Mouse (Mus musculus) megakaryocyte progenitor cell, adult 5-6 weeks (primary cell): ENCODE results near the gene Shroom3. TPM values are rescaled to one million over a fixed set of nuclear protein-coding genes. Genes with fewer than 3 reads are reported as not detected.
A peak's percentile ranks its signal among the peaks of the same experiment; 100 is the strongest.

Experiments
- ATAC-seq: replicated peaks from 2 replicates; pipeline ENCODE4 v1.8.0; 2016; ENCODE audit warnings: mild to moderate bottlenecking, moderate TSS enrichment, inconsistent platforms; ENCODE audit not compliant: poor library complexity
- total RNA-seq, 2 experiments: library from RNA; stranded (forward) in 1 of 2; stranded (reverse) in 1 of 2; fragments of 157-497, 149-512 nt in 1 of 2; fragments of 200-1000 nt in 1 of 2; gene quantifications; 2 replicates each; pipeline versions ENCODE4 v1.2.3 to v1.2.4; 2015 to 2017

The Shroom3 gene
- total RNA-seq, 2 experiments from 2014 or later = 0.49 TPM; not detected in 1

DNA sequence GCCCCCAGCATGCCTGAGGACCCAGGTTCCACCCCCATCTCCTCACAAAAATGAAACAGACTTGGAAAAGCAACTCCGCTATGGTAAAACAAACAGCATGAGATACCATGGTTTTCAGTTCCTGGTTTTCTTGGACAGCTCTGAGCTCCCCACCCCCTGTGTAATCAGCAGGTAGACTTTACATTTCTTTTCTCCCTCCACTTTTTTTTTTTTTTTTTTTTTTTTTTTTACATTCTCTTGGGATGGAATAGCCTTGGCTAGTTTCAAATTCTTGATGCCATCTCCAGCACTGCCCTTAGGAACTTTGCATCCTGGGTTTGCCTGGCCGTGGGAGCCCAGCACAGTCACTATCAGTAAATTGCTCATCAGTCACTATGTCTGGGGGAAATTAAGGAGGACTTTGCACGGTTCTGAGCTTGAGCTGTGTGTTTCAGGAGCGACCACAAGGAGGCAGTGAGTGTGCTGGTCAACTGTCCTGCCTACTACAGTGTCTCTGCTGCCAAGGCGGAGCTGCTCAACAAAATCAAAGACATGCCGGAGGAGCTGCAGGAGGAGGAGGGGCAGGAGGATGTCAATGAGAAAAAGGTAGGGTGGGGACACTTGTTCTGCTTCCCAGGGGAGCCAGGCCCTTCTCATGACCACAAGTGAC is 271.7 kb downstream of the Shroom3 start:
- ATAC-seq = no peak; the same call in 1 of the 2 replicates

- ATAC-seq = no peak
Measured at GRCm38 (mm10) chr5:92959287-92959686, 276.1 kb downstream of the Shroom3 start.

DNA sequence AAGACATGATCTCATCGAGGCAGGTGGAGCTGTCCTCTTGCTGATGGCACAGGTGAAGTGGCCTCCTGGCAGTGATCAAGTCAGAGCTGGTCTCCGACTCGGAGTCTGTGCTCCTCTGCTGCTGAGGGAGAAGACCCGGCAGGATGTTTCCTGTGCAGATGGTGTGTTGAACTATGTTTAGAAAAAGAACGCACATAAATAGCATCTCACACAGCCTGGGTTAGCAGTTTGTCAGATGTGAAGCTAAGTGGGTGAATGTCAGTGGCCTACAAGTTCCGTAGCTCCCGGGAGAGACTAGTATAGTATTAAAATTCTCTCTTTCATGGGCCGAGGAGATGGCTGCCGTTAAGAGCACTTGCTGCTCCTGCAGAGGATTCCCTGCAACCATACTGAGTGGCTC is 276.5 kb downstream of the Shroom3 start:
- ATAC-seq = no peak

- ATAC-seq = no peak
Measured at GRCm38 (mm10) chr5:92961353-92961752, 278.1 kb downstream of the Shroom3 start.

GRCm38 (mm10) chr5:92961770-92962231 is 278.6 kb downstream of the Shroom3 start:
- ATAC-seq = no peak

- ATAC-seq = peak; percentile 64
Measured at GRCm38 (mm10) chr5:92964691-92965090, 281.5 kb downstream of the Shroom3 start.

GRCm38 (mm10) chr5:92967143-92967542 is 283.9 kb downstream of the Shroom3 start:
- no peak for ATAC-seq

DNA sequence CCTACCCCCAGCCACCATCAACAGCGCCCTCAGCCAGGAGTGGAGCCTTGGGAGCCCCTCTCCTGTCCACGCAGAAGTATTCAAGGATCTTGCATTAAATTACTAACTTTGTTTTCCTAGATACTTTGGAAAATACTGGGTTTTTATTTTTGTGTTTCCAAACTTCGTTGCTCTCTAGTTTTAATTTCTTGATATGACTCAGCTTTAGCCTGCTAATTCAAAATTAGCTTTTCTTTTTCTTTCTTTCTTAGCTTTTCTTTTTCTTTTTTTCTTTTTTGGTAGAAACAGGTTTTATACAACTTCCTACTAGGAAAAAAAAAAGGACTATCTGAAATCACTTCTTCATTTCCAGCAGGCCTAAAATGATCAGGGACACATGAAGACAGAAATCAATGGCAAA is 284.7 kb downstream of the Shroom3 start:
- no peak for ATAC-seq

- ATAC-seq = no peak
Measured at GRCm38 (mm10) chr5:92969443-92969842, 286.2 kb downstream of the Shroom3 start.

- ATAC-seq = no peak
Measured at GRCm38 (mm10) chr5:92969926-92970325, 286.7 kb downstream of the Shroom3 start.

GRCm38 (mm10) chr5:92970480-92970879 is 287.2 kb downstream of the Shroom3 start:
- ATAC-seq = peak; percentile 54

DNA sequence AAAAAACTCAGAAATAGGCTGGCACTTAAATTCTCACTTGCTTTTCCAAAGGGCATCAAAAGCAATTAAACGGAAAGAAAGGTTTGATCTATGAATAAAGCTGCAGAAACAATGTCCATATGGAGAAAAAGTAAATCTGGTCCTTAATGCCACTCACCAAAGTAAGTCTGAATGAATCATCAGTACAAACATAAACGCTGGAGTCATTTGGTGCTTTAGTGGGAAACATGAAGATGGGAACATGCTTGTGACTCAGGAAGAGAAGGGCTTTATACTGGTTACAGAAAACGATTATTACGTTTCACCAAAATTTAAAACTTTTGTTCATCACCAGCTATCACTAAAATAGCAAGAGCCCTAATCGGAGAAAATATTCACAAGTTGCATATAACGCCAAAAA is 297.2 kb downstream of the Shroom3 start:
- ATAC-seq = no peak

- ATAC-seq = no peak
Measured at GRCm38 (mm10) chr5:92980862-92981261, 297.6 kb downstream of the Shroom3 start.

DNA sequence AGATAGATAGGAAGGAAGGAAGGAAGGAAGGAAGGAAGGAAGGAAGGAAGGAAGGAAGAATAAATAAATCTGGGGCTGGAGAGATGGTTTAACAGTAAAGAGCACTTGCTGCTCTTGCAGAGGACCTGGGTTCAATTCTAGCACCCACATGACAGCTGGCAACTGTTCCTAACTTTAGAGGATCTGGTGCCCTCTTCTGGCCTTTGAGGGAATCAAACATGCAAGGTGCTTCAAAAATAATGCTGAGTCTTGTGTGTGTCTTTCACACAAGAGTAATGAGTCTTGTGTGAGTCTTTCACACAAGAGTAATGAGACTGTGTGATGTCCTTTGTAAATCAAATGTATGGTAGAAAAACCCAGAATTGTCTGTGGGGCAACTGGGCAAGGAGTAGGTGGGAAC is 299.4 kb downstream of the Shroom3 start:
- ATAC-seq = peak; percentile 52; the same call in 1 of the 2 replicates

DNA sequence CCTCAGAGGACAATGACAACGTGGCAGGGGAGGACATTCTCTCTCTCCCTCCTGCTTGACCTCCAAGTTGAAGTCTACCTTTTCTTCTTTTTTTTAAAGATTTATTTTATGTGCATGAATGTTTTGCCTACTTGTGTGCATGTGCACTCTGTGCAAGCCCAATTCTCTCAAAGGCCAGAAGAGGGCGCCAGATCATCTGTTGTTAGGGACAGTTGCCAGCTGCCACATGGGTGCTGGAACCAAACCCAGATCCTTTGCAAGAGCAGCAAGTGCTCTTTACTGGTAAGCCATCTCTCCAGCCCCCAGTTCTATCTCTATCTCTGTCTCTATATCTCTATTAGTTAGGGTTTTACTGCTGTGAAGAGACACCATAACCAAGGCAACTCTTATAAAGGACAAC is 300.7 kb downstream of the Shroom3 start:
- no peak for ATAC-seq

DNA sequence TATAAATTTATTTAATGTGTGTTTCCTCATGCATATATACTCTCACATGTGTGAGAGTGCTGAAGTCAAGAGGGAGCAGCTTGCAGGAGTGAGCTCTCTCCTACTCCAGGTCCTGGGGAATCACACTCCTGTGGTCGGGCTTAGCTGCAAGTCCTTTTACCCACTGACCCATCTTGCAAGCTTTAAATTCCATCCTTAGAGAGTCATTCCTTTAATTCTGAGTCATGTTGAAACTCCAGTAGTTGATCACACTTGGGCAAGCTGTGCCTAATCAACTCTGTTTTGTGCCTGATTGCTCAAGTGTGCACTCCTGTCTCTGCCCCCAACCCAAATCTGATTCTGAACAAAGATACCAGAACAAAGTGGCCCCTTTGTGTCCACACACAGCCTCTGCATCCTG is 301.5 kb downstream of the Shroom3 start:
- no peak for ATAC-seq

- peak; percentile 29; the same call in 1 of the 2 replicates for ATAC-seq
Measured at GRCm38 (mm10) chr5:92985391-92985790, 302.2 kb downstream of the Shroom3 start.

DNA sequence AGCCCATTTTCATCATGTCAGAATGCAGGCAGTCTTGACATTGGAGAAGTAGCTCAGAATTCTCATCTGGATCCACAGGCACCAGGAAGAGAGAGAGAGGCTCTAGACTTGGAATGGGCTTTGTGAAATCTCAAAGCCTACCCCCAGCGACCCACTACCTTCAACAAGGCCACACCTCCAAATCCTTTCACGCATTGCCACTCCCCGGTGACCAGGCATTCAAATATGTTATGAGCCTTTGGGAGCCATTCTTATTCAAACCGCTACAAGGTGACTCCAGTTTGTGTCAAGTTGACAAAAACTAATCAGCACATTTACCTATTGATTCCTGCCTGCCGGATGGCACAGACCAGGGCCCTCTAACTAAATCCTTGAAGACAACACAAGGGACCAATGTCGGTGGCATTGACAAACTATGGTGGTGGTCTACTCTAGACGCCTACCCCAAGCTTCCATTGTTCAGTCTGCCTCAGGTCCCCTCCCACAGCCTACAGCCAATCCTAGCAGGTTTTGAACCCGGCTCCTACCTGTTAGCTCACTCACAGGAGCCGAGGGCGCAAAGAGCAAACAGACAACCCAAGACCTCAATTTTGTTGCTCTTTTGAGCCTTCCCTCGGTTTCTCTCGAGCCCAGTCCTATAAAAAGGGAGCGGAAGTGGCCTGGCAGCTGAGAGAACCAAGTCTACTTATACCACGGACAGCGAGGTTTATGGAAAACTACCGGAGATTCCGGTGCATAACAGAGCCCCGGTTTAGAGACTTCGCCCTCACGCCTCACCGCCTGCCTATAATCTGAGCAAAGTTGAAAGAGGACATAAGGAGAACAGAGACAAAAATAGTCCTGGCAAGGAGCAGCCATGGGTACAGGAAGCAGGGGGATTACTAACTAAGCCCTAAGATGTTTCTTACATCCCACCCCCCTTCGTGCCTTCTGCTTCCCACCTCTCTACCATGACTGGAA is 303.7 kb downstream of the Shroom3 start:
- ATAC-seq = no peak

GRCm38 (mm10) chr5:92987891-92988768 is 304.9 kb downstream of the Shroom3 start:
- no peak for ATAC-seq

GRCm38 (mm10) chr5:92988769-92989356 is 305.6 kb downstream of the Shroom3 start:
- no peak for ATAC-seq
